Comparison of ENCODE assay signal across 10 mouse cellular contexts in the genomic region with DNA sequence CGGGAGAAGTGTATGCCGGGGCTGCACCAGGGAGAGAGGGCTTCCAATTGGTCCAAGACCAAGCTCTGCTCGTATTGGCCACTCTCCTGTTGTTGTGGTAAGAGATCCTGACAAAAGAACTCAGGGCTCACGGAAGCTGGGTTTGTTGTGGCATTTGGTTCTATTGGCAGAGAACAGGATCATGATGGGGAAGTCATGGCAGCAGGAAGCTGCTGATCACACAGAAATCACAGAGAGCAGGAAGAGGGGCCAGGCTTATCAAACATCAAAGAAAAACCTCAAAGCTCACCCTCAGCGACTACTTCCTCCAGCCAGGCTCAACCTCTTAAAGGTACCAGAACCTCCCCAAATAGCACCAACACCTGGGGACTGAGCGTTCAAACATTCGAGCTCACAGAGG. TPM values are rescaled to one million over a fixed set of nuclear protein-coding genes. Genes with fewer than 3 reads are reported as not detected.
DNase-seq lines count a peak whose midpoint lies in the region; ATAC-seq and TF ChIP-seq lines count a peak whose summit lies in the region.
"Had no signal": no experiment of that assay in that cellular context is flagged by ENCODE, and none has a peak within 500 bp of the region (broad histone marks: within the 10 kb centered on the region; RNA-seq: fewer than 3 reads in every experiment).

No protein-coding gene starts in this region.

- 14% methylated on average over 7 of the region's 7 CpGs for WGBS in lung, embryonic 15.5 days
- WGBS in embryonic facial prominence, embryonic 14.5 days = 30% methylated on average over 7 of the region's 7 CpGs

- H3K4me2 ChIP-seq in lung, embryonic 15.5 days = no peak overlapping the region
- H3K4me2 ChIP-seq in embryonic facial prominence, embryonic 14.5 days (ENCODE audit: low read depth, low read length) = peak overlapping the region; percentile 5; the same call in 1 of the 2 replicates
- peak overlapping the region; percentile 63 for H3K4me2 ChIP-seq in myocyte (ENCODE audit: low read depth)
- H3K4me2 ChIP-seq: neural tube, embryonic 15.5 days had no signal

- H3ac ChIP-seq in myocyte (ENCODE audit: control insufficient read depth, insufficient read length) = no peak overlapping the region

- 0 out of 2 replicates have a peak overlapping the region, but pooled peaks have one; percentile 32 for H3K27ac ChIP-seq in lung, embryonic 15.5 days
- H3K27ac ChIP-seq in embryonic facial prominence, embryonic 14.5 days (replicated peaks; ENCODE audit: low read depth, low read length) = no peak overlapping the region
- H3K27ac ChIP-seq: neural tube, embryonic 15.5 days had no signal

- ATAC-seq in lung, embryonic 15.5 days (ENCODE audit: borderline replicate concordance, extremely low read depth, low FRiP score, low TSS enrichment) = no peak
- ATAC-seq in embryonic facial prominence, embryonic 14.5 days (ENCODE audit: low read depth) = no peak; the same call in 1 of the 2 replicates

- H3K9ac ChIP-seq in lung, embryonic 15.5 days = no peak overlapping the region
- no peak overlapping the region for H3K9ac ChIP-seq in embryonic facial prominence, embryonic 14.5 days (ENCODE audit: low read depth, low read length)
- H3K9ac ChIP-seq: neural tube, embryonic 15.5 days had no signal

- no peak for TF ChIP-seq POLR2A in myocyte (IDR thresholded peaks at IDR 0.05; ENCODE audit: insufficient read length, low read depth)

- H3K4me1 ChIP-seq in lung, embryonic 15.5 days = peaks cover 37% of the 10 kb centered on the region
- H3K4me1 ChIP-seq in embryonic facial prominence, embryonic 14.5 days (ENCODE audit: control insufficient read depth, insufficient read depth, low read length) = no peaks in the 10 kb centered on the region
- H3K4me1 ChIP-seq: neural tube, embryonic 15.5 days had no signal

- no peaks in the 10 kb centered on the region for H3K9me3 ChIP-seq in lung, embryonic 15.5 days
- H3K9me3 ChIP-seq in embryonic facial prominence, embryonic 14.5 days (ENCODE audit: control insufficient read depth, low read length) = no peaks in the 10 kb centered on the region
- H3K9me3 ChIP-seq: neural tube, embryonic 15.5 days had no signal

- no peaks in the 10 kb centered on the region for H3K36me3 ChIP-seq in lung, embryonic 15.5 days
- no peaks in the 10 kb centered on the region for H3K36me3 ChIP-seq in embryonic facial prominence, embryonic 14.5 days (ENCODE audit: control insufficient read depth, insufficient read depth, low read length)
- no peaks in the 10 kb centered on the region for H3K36me3 ChIP-seq in myocyte (ENCODE audit: control insufficient read depth, insufficient read depth)
- H3K36me3 ChIP-seq: neural tube, embryonic 15.5 days had no signal

- peaks cover 19% of the 10 kb centered on the region for H3K27me3 ChIP-seq in lung, embryonic 15.5 days
- no peaks in the 10 kb centered on the region for H3K27me3 ChIP-seq in embryonic facial prominence, embryonic 14.5 days (replicated peaks; ENCODE audit: control insufficient read depth, insufficient read depth, low read length)
- H3K27me3 ChIP-seq in myocyte (ENCODE audit: control insufficient read depth, insufficient read depth, insufficient read length) = no peaks in the 10 kb centered on the region
- H3K27me3 ChIP-seq: neural tube, embryonic 15.5 days had no signal

- peak; percentile 13 for DNase-seq in heart, adult 8-10 months (ENCODE audit: low spot score)
- no peak for DNase-seq in heart, adult 18-20 months
- DNase-seq in lung, postnatal 14 days = no peak
- DNase-seq in embryonic facial prominence, embryonic 14.5 days (ENCODE audit: low spot score) = no peak
- DNase-seq in adrenal gland, adult (ENCODE audit: inconsistent age in 2 of 2, low spot score in 1 of 2) = no peak
- DNase-seq in ovary, adult 18-20 months (ENCODE audit: low spot score) = no peak
- DNase-seq: gastrocnemius, postnatal 10 days had no signal

- H3K79me2 ChIP-seq in myocyte (ENCODE audit: control insufficient read depth, insufficient read depth) = no peaks in the 10 kb centered on the region

- H3K4me3 ChIP-seq in lung, embryonic 15.5 days = no peak overlapping the region
- H3K4me3 ChIP-seq in embryonic facial prominence, embryonic 14.5 days (ENCODE audit: low read depth, low read length) = no peak overlapping the region
- H3K4me3 ChIP-seq in myocyte = no peak overlapping the region
- H3K4me3 ChIP-seq: neural tube, embryonic 15.5 days had no signal

TF ChIP-seq in myocyte, 11 proteins besides CTCF, POLR2A, EP300 and RAD21:
- TF ChIP-seq SRF (IDR thresholded peaks at IDR 0.05; ENCODE audit: control insufficient read depth, insufficient read length, low read depth) = no peak
- no peak for TF ChIP-seq MAX (IDR thresholded peaks at IDR 0.05; ENCODE audit: low read depth)
- no peak for TF ChIP-seq CEBPB (IDR thresholded peaks at IDR 0.05; ENCODE audit: insufficient read depth, poor library complexity, severe bottlenecking)
- TF ChIP-seq REST (IDR thresholded peaks at IDR 0.05; ENCODE audit: insufficient read depth, insufficient read length) = no peak
- no peak for TF ChIP-seq MYOD1 (IDR thresholded peaks at IDR 0.05; ENCODE audit: control insufficient read depth in 1 of 3, insufficient read length in 2 of 3, low read depth in 2 of 3)
- TF ChIP-seq TCF12 (IDR thresholded peaks at IDR 0.05; ENCODE audit: insufficient read depth, poor library complexity, severe bottlenecking) = no peak
- TF ChIP-seq MYOG (IDR thresholded peaks at IDR 0.05; ENCODE audit: control insufficient read depth in 1 of 3, insufficient read depth in 1 of 3, insufficient read length in 2 of 3, low read depth in 2 of 3) = no peak
- TF ChIP-seq POLR2AphosphoS2 (IDR thresholded peaks at IDR 0.05; ENCODE audit: insufficient read length, low read depth) = no peak
- TF ChIP-seq E2F4 (IDR thresholded peaks at IDR 0.05; ENCODE audit: insufficient read depth) = no peak

RNA-seq across cellular contexts. Expression of gene Atf3, which starts 41.3 kb away (rescaled TPM):
- total RNA-seq in heart, adult 8-10 months (2022) = 10 to 100 TPM in 1 of 4 experiments, 1 to 10 TPM in 3; 3.0 to 10.3 (median 4.2) TPM
- 10 to 100 TPM; 11.7 to 19.1 TPM for total RNA-seq in heart, adult 18-20 months (2021)
- polyA plus RNA-seq in lung, embryonic 15.5 days (2015; fragmentation: Nextera tagmentation; extraction: Ambion mirVana) = 4.1 and 4.3 TPM in 2 replicates
- polyA plus RNA-seq in embryonic facial prominence, embryonic 14.5 days (2014; fragmentation: Nextera tagmentation; extraction: Ambion mirVana) = 4.3 and 4.9 TPM in 2 replicates
- polyA plus RNA-seq in myocyte (2012; fragmentation: generic; extraction: Trizol) = 59.6 TPM

RNA-seq across cellular contexts. Expression of gene Nenf, which starts 58.9 kb away (rescaled TPM):
- total RNA-seq in heart, adult 8-10 months (2022) = 100 to 1,000 TPM in 3 of 4 experiments, 10 to 100 TPM in 1; 90.1 to 115 (median 111) TPM
- 100 to 1,000 TPM; 101 to 108 TPM for total RNA-seq in heart, adult 18-20 months (2021)
- 103 and 115 TPM in 2 replicates for polyA plus RNA-seq in lung, embryonic 15.5 days (2015; fragmentation: Nextera tagmentation; extraction: Ambion mirVana)
- 138 and 141 TPM in 2 replicates for polyA plus RNA-seq in embryonic facial prominence, embryonic 14.5 days (2014; fragmentation: Nextera tagmentation; extraction: Ambion mirVana)
- 143 TPM for polyA plus RNA-seq in myocyte (2012; fragmentation: generic; extraction: Trizol)

Comparison
In these comparisons a context has a peak if more than half of its experiments do, and no peak if none do; other contexts are left out.
1. RNA of gene Atf3, which starts 41.3 kb away (polyA plus RNA-seq): 59.6 TPM in myocyte (single experiment); 4.3 to 4.9 TPM in embryonic facial prominence, embryonic 14.5 days and 4.1 to 4.3 TPM in lung, embryonic 15.5 days; every median in the first group is over 10 times any median in the second.